Mouse (Mus musculus) liver, embryonic 14.5 days (tissue): Measurements from ENCODE around the gene Fbxo48.

Experiments
- CTCF ChIP-seq: IDR thresholded peaks from 2 replicates; pipeline ENCODE4 v1.5.1; 2016; ENCODE audit warnings: antibody characterized with exemption, low read depth, control low read depth
- EP300 ChIP-seq: IDR thresholded peaks from 2 replicates; pipeline ENCODE4 v1.6.1; 2016; ENCODE audit warnings: antibody characterized with exemption, low read depth

DNA sequence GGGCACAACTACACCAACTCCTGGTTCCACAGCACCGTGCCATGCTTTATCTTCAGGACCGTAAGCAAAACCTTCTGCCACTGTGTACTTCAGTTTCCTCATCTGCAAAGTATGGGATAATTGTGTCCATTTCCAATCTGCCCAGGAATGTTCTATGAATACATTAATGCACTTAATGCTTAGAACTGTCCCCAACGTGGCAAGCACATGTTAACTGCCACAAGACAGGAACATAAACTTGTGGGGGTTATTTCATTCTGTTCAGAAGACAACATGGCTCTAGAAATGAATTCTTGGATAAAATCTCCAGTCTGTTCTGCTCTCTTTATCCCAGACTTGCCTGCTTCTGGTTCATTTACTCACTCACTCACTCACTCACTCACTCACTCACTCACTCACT is 52.6 kb downstream of the Fbxo48 start:
- TF ChIP-seq CTCF (no peak), EP300 (no peak)
